Mouse (Mus musculus) neural tube, embryonic 11.5 days (tissue): ENCODE results near the gene Clmp. TPM values are rescaled to one million over a fixed set of nuclear protein-coding genes. Genes with fewer than 3 reads are reported as not detected.

Experiments used
- ATAC-seq: fragments of 200-750 bp; cut with Nextera tagmentation; 2 replicates; pipeline ENCODE4 v1.8.0; 2017; ENCODE audit warnings: moderate number of reproducible peaks, mild to moderate bottlenecking, moderate TSS enrichment, moderate library complexity; ENCODE audit not compliant: insufficient read depth, low FRiP score, low TSS enrichment
- DNase-seq: peaks from one replicate; pipeline ENCODE4 v3.0.0-alpha.2; 2015; ENCODE audit warnings: low spot score
- H3K27ac ChIP-seq: fragments of 300-500 bp; sonication (generic); 2 replicates; pipeline ENCODE4 v1.5.1; 2014; ENCODE audit warnings: low read depth, mild to moderate bottlenecking, low read length
- H3K27me3 ChIP-seq: fragments of 300-500 bp; sonication (generic); 2 replicates; pipeline ENCODE4 v1.6.1; 2014; ENCODE audit warnings: mild to moderate bottlenecking, low read length, mixed read lengths; ENCODE audit not compliant: control insufficient read depth, insufficient read depth
- H3K36me3 ChIP-seq: fragments of 300-500 bp; sonication (generic); 2 replicates; pipeline ENCODE4 v1.6.1; 2014; ENCODE audit warnings: mild to moderate bottlenecking, low read length, moderate library complexity, mixed read lengths; ENCODE audit not compliant: control insufficient read depth, insufficient read depth
- H3K4me1 ChIP-seq: fragments of 300-500 bp; sonication (generic); 2 replicates; pipeline ENCODE4 v1.6.1; 2014; ENCODE audit warnings: low read length, mixed read lengths; ENCODE audit not compliant: control insufficient read depth, insufficient read depth
- H3K4me2 ChIP-seq: fragments of 300-500 bp; sonication (generic); 2 replicates; pipeline ENCODE4 v1.6.1; 2014; ENCODE audit warnings: low read depth, mild to moderate bottlenecking, moderate library complexity
- H3K4me3 ChIP-seq: fragments of 300-500 bp; sonication (generic); 2 replicates; pipeline ENCODE4 v1.5.1; 2014; ENCODE audit warnings: low read depth, low read length
- H3K9ac ChIP-seq: fragments of 300-500 bp; sonication (generic); 2 replicates; pipeline ENCODE4 v1.6.1; 2014; ENCODE audit warnings: mild to moderate bottlenecking, low read length
- H3K9me3 ChIP-seq: fragments of 300-500 bp; sonication (generic); 2 replicates; pipeline ENCODE4 v1.6.1; 2016; ENCODE audit warnings: low read length; ENCODE audit not compliant: control insufficient read depth
- WGBS: fragments of 180-500 bp; shearing (Covaris S2); extraction: QIAGEN DNeasy Blood & Tissue Kit; methylation state at CpG from one replicate; pipeline ENCODE4 v1.1.7; 2014; 5-methylcytosine and 5-hydroxymethylcytosine counted together
- polyA plus RNA-seq: library from polyadenylated mRNA; unstranded; fragments of >200 nt; fragmentation: Nextera tagmentation; extraction: Ambion mirVana; gene quantifications from 2 replicates; pipeline ENCODE4 v1.2.1, GENCODE M21; 2014

The Clmp gene
- polyA plus RNA-seq, 1 experiment from 2014 or later, result 46.9 TPM

DNA sequence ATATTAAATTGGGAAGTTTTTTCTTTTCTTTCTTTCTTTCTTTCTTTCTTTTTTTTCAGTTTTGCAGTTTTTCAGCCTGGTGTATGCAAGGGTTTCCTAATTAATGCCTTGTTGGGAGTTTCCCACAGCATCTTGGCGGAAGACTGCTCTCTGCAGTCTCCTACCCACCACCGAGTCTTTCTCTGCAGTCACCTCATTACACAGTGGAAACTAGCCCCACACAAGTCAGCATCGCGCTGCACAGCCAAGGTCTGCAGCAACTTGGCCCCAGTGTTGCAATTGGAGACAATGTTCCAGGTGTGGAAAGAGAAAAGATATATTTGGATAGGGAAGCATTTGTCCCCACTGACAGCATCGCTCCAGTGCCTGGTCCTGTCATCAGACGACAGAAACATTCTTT, 35.8 kb upstream of the Clmp start:
- no peak for ATAC-seq
- Histone ChIP-seq H3K36me3 (no peaks in the 10 kb centered on the region), H3K4me3 (no peak overlapping the region), H3K9ac (no peak overlapping the region), H3K27ac (no peak overlapping the region), H3K4me1 (no peaks in the 10 kb centered on the region), H3K4me2 (no peak overlapping the region), H3K9me3 (no peaks in the 10 kb centered on the region), H3K27me3 (no peaks in the 10 kb centered on the region)
- DNase-seq, result no peak
- 82% methylated on average over 6 of the region's 6 CpGs for WGBS

DNA sequence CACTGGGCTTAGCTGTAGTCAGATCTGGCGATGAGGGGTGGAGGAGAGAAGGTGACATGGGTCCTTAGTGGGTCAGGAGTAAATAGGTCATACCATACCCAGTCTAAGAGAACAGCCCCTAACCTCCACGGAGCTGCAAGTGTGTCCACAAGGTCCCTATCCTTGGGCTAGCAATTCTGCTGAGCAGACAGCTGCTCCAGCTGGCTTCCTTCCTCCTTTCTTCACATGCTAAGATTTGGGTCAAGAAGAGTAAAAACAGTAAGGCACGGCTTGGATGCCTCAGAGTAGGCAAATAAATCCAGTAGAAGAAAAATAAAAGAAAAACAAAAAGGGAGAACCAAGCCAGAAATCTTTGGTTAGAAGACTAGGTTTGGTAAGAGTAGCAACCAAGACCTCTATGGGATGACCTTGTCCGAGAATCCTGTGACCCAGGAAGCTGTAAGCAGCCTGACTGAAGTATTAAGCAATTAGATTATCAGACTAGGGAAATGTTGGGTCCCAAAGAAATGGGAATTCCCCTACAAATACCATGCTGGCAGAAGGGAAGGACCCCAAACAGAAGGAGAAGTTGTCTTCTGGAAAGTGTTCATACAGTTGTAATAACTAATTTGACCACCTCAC, 34.4 kb upstream of the Clmp start:
- H3K4me1 ChIP-seq, result no peaks in the 10 kb centered on the region
- no peaks in the 10 kb centered on the region for H3K9me3 ChIP-seq
- no peak overlapping the region for H3K4me2 ChIP-seq
- 88% methylated on average over 4 of the region's 4 CpGs for WGBS
- no peaks in the 10 kb centered on the region for H3K36me3 ChIP-seq
- no peak for DNase-seq
- H3K9ac ChIP-seq, result no peak overlapping the region
- H3K27me3 ChIP-seq, result no peaks in the 10 kb centered on the region
- H3K4me3 ChIP-seq, result no peak overlapping the region
- ATAC-seq, result no peak
- no peak overlapping the region for H3K27ac ChIP-seq

DNA sequence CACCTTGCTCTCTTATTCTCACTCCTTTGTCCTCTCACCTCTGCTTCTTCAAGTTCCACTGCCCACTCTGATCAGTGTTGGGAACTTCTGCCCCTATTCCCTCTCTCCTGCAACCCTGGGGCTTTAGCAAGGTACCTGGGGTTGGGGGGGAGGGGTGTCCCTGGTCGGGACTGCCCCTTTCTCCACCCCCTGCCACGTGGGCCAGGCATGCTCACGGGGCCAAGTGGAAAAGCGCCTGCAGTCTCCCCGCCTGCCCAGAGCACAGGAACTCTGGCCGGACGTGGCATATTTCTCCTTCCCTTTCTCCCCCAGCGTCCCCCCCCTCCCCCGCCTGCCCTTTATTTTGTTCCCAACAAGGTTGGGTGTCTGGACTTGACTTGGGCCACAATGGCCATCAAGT, 33.0 kb upstream of the Clmp start:
- Histone ChIP-seq H3K4me1 (no peaks in the 10 kb centered on the region), H3K9ac (no peak overlapping the region), H3K27ac (no peak overlapping the region), H3K9me3 (no peaks in the 10 kb centered on the region), H3K36me3 (no peaks in the 10 kb centered on the region), H3K27me3 (no peaks in the 10 kb centered on the region), H3K4me2 (no peak overlapping the region), H3K4me3 (no peak overlapping the region)
- DNase-seq (no peak), ATAC-seq (no peak)
- 33% methylated on average over 9 of the region's 9 CpGs for WGBS

DNA sequence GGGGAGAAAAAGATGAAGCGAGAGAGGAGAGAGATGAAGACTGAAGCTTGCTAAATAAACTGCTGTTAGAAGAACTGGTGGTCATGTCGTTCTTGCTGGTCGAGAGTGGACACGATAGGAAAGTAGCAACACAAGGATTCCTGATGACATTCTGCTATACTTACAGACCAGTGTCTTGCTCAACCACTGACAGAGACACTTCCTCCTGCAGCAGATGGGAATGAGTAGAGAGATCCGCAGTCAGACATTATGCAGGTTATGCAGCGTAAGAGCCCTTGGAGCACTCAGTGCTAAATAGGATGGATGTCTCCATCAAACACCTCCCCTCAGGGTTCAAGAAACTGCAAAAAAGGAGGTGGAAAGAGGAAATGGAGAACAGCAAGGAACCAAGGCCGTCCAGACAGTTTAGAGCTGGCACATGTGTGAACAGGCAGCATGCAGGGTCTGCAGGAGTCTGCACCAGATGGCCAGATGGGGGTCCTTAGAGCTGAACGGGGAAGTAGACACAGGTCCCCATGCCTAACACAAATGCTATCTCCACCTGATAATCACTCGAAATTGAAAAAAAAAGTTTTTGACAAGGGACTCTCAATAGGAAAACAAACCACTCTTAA, 19.5 kb upstream of the Clmp start:
- Histone ChIP-seq H3K4me1 (no peaks in the 10 kb centered on the region), H3K27me3 (no peaks in the 10 kb centered on the region), H3K27ac (no peak overlapping the region), H3K9me3 (no peaks in the 10 kb centered on the region), H3K9ac (no peak overlapping the region), H3K4me3 (no peak overlapping the region), H3K4me2 (no peak overlapping the region), H3K36me3 (no peaks in the 10 kb centered on the region)
- DNase-seq (no peak), ATAC-seq (no peak)
- 76% methylated on average over 9 of the region's 9 CpGs for WGBS

DNA sequence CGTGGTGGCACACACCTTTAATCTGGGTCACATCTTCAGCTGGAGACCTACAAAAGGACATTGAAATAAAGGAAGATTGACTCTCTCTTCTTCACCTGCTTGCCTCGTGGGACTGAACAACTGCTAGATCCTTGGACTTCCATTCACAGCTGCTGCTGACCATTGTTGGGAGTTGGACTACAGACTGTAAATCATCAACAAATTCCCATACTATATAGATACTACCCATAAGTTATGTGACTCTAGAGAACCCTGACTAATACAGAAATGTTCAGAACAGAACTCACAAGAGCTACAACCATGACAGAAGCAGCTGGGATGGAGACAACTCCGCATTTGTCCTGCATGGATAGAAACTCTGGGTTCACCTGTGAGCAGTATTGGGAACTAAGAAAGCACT, 15.4 kb upstream of the Clmp start, which contains the start of gene Gm21915:
TSS of gene Gm21915 (plus strand) at position 301 of the 400 bp plus-strand sequence.
- 89% methylated on average over 3 of the region's 3 CpGs for WGBS
- ATAC-seq, result no peak
- H3K36me3 ChIP-seq, result no peaks in the 10 kb centered on the region
- H3K27ac ChIP-seq, result no peak within 1 kb of the TSS
- H3K9me3 ChIP-seq, result no peaks in the 10 kb centered on the region
- no peak within 1 kb of the TSS for H3K4me3 ChIP-seq
- H3K27me3 ChIP-seq, result no peaks in the 10 kb centered on the region
- no peak within 1 kb of the TSS for H3K4me2 ChIP-seq
- DNase-seq, result no peak
- H3K9ac ChIP-seq, result no peak within 1 kb of the TSS
- no peaks in the 10 kb centered on the region; the same call in 1 of the 2 replicates for H3K4me1 ChIP-seq

DNA sequence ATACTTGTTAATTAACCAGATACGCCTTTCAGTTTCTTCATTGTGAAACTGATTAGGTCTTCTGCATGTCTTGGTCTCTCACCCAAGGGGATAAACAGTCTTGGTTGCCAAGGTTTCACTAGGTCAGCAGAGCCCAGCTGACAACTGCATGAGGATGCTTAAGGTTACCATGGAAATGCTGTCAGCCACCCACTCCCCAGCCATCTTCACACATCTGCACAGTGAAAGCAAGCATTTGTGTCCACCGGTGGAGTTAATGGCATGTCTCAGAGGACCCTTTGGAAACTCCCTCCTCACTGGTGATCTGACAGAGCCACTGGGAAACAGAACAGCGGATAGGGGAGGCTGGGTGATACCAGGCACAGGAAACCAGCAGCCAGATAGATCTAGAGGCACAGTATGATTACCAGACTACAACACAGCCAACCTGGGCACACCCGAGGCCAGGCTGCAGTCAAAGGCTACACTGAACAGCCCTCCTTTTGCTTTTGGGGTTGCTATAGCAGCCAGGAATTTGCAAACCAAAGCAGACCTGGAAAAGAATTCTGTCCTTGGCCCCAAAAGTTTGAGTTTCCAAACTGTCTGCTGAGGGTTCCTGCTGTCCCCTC, 14.3 kb upstream of the Clmp start:
- ATAC-seq (no peak), DNase-seq (no peak)
- no peak overlapping the region for H3K4me2 ChIP-seq
- H3K9ac ChIP-seq, result no peak overlapping the region
- H3K4me3 ChIP-seq, result no peak overlapping the region
- H3K36me3 ChIP-seq, result no peaks in the 10 kb centered on the region
- H3K27ac ChIP-seq, result no peak overlapping the region
- no peaks in the 10 kb centered on the region; the same call in 1 of the 2 replicates for H3K4me1 ChIP-seq
- no peaks in the 10 kb centered on the region for H3K9me3 ChIP-seq
- no peaks in the 10 kb centered on the region for H3K27me3 ChIP-seq
- 35% methylated on average over 4 of the region's 4 CpGs for WGBS

DNA sequence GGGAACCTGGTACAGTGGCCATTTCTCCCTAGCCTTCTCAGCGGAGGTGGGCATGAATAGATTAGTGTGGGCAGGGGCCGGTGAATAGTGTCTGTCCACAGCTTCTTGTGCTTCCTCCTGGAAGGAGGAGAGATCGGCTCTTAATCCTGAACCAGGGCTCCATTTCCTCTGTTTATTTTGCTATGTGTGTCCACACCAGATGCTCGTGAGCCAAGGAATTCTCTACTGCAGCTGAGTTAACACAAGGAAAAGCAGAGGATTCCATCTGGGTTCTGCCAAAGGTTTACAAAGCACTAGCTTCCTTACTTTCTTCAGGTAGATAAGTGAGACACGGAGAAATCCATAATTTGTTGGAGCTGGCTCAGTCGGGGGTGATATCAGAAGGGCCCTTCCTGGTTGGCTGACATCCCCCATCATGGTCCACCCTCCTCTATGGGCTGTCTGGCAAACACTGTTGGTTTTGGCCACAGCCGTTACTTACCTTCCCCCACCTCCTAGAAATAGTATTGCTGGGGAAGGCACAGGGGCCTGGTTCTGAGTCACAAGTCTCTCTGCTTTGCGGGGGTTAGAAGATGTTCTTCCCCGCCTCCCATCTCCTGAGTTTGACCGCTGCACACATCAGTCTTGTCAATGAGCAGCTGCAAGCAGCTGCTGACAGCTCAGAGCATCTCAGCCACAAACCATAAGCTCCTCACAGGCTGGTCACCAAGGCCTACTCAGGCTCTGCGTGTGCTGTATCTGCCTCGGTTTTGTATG, 10.4 kb upstream of the Clmp start:
- 78% methylated on average over 12 of the region's 12 CpGs for WGBS
- Histone ChIP-seq H3K9me3 (no peaks in the 10 kb centered on the region), H3K27me3 (no peaks in the 10 kb centered on the region), H3K4me1 (no peaks in the 10 kb centered on the region; the same call in 1 of the 2 replicates), H3K36me3 (no peaks in the 10 kb centered on the region), H3K9ac (no peak overlapping the region), H3K4me2 (no peak overlapping the region), H3K4me3 (no peak overlapping the region), H3K27ac (no peak overlapping the region)
- ATAC-seq (no peak), DNase-seq (no peak)

DNA sequence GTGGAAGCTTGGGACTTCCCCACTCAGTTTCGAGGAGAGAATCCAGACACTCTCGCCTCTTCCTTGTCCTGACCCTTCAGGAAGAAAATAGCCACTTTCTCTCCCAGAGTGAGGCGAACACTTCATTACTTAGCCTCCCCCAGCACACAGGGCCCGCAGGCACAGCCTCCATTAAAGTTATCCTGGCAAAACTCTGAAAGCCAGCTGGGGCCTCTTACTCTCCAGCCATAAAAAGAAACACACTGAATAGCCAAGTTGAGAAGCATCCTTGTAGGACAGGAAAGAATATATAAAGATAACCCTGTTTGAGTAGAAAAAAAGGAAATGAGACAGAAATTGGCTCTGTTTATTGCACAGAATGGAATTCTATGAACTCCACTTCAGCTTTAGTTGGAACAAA, 7.1 kb upstream of the Clmp start:
- WGBS, result 72% methylated on average over 4 of the region's 4 CpGs
- H3K4me3 ChIP-seq, result no peak overlapping the region
- no peak overlapping the region for H3K9ac ChIP-seq
- H3K27ac ChIP-seq, result no peak overlapping the region
- no peaks in the 10 kb centered on the region for H3K4me1 ChIP-seq
- ATAC-seq (no peak), DNase-seq (no peak)
- H3K9me3 ChIP-seq, result no peaks in the 10 kb centered on the region
- no peaks in the 10 kb centered on the region for H3K36me3 ChIP-seq
- no peaks in the 10 kb centered on the region for H3K27me3 ChIP-seq
- H3K4me2 ChIP-seq, result no peak overlapping the region
